Mouse (Mus musculus): ENCODE measurements at regions not wholly inside any gene's neighbourhood (a gene's known extent, or its start where the extent isn't known, plus 50 kb on each side); places are given as distances from the start of the nearest gene placed in this dataset.
A peak's percentile ranks its signal among the peaks of the same experiment; 100 is the strongest.

DNA sequence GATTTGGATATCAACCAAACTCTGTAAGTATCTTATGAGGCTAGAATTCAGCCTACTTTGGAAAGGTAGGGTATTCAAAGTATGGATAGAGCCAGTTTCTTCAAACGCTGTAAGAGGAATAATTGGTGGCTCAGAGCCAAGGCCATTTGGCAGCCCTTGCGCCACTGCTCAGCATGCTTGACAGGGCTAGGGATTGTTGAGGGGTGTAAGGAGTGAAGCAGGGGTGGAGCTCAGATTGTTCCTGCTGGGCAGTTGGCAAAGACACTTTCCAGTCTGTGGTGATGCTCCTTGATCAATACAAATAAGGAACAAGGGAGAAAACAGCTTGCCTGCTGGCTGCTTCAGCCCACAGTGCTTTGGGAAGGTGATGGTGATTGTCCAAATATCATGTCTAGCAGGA is 181.9 kb downstream of the Kcna5 start:
- peak; percentile 69 for DNase-seq

- DNase-seq: no peak
These were observed 183.8 kb upstream of the Ntf3 start for GRCm38 (mm10) chr6:126350476-126350875.

GRCm38 (mm10) chr6:126349905-126350304 is 183.2 kb upstream of the Ntf3 start:
- DNase-seq: peak; percentile 38

- DNase-seq: no peak
These were observed 178.5 kb upstream of the Ntf3 start for GRCm38 (mm10) chr6:126345221-126345620.

GRCm38 (mm10) chr6:126340098-126340610 is 173.4 kb upstream of the Ntf3 start:
- peak; percentile 84 for DNase-seq

- peak; percentile 24 for DNase-seq
These were observed 171.0 kb upstream of the Ntf3 start for GRCm38 (mm10) chr6:126337711-126338110.

DNA sequence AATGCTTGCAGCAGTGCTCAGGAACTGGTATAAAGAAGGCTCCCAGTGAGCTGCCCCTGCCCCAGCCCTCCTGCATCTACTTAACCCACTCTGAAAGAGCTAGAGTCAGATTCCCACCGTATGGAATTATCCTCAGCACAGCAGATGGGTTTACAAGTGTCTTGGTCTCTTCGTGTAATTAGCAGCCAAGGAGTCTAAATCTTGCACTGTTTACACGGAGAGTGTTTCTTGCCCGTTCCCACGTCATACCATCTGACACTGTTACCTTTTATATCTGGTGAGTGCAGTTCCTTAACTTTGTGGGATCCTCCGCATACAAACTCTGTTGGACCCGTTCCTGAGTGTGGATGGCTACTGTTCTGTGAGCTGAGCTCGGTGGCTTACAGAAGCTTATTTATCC is 167.5 kb upstream of the Ntf3 start:
- DNase-seq: no peak

DNA sequence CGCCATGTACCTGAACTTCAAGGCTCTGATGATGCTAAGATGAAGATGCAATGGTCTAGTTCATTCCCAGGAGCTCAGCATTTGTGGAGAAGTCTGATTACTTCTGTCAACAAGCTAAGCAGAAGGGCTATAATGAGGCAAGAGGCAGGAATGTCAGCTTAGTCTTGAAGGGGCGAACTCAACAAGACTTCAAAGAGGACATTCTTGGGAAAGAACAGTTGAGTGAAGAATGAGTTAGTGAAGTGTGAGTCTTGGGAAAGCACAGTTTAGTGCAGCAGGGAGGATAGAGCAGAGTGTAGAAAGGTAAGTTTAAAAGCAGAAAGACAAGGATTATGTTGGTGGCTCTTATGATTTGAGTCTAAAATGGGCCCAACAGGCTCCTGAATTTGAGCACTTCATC is 160.5 kb upstream of the Ntf3 start:
- no peak for DNase-seq

DNA sequence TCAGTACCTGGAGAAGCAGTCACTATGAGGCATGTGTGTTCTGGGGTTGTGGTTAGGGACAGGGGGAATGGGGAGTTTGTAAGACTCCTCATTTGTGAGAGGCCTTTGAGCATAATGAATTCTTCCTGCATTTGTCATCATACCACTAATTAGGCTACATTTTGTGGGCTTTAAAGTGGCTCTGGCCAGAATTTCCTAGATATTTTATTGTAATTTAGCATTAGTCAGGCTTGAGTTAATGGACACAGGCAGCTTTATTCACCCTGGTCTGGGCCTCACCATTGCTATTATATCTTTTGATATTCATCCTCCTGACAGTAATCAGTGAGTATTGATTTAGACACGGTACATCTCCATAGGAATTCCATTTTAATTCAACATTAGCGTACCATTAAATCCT is 151.8 kb upstream of the Ntf3 start:
- DNase-seq: no peak

- DNase-seq: no peak
These were observed 144.2 kb upstream of the Ntf3 start for GRCm38 (mm10) chr6:126310786-126311480.

- DNase-seq: peak; percentile 4
These were observed 136.4 kb upstream of the Ntf3 start for GRCm38 (mm10) chr6:126303086-126303485.

DNA sequence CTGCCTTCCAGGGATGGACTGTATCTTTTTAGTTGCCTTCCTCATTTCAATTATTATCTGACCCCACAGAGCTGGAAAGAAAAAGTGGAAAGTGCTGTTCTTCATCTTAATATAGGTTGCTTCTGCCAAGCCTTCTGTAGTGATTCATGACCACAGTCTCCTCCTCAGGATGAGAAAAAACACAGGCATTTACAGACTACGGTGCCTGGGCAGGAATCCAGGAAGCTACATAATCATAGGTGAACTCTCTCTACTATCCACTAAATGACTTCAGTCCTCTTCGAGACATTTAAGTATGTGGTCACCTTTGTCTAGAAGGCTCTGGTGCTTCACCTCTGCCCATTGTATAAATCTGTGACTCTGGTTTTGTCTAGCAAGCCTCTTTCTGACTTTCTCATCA is 124.9 kb upstream of the Ntf3 start:
- no peak for DNase-seq

GRCm38 (mm10) chr6:126287166-126287565 is 120.5 kb upstream of the Ntf3 start:
- no peak for DNase-seq

DNA sequence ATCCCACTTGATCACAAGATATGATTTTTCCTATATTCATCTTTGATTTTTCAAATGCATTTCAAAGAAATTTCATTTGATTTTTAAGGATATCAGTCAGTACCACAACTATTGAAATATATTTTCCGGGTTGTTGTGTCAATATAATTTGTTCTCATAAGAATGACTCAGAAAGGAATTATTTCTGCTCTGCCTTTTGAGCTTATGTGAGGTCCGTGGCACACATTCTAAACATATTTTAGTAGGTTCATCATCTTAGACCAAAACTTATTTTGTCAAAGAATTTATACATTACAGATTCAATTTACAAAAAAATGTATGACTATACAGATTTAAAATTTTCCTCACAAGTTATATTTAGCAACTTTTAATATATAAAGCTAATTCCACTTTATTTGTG is 119.5 kb upstream of the Ntf3 start:
- no peak for DNase-seq

DNA sequence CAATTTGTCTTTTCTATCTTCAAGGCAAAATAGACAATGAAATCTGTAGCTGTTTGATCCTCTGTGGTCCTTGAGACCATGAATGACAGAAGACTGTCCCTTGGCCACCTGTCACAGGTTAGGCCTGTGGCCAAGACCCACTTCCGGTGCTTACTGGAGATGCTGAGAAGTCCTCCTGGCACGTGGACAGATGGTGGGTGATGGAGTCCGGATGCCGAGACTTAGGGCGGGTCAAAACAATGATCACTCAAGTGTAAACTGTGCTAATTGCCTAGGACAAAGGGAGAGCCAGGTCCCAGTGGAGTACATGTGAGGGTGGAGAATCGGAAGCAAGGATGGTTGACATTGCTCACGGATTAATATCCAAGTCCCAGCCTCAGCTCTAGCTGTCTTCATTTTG is 117.7 kb upstream of the Ntf3 start:
- peak; percentile 22 for DNase-seq

DNA sequence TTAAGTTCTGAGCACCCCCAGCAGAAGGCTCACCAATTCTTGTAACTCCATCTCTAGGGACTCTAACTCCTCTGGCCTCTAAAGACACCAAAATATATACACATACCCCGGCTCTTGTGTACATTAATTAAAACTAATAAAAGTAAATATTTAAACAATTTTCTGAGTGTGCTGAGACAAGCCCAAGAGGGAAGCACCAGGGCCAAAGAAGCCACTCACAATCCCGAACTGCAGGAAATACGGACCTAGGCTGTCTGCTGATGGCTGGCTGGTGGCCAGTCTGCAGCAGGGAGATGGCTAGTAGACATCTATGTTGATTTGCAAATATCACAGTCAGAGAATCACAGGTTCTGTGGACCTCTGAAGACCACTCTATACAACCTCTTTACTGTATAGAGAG is 113.6 kb upstream of the Ntf3 start:
- no peak for DNase-seq

DNA sequence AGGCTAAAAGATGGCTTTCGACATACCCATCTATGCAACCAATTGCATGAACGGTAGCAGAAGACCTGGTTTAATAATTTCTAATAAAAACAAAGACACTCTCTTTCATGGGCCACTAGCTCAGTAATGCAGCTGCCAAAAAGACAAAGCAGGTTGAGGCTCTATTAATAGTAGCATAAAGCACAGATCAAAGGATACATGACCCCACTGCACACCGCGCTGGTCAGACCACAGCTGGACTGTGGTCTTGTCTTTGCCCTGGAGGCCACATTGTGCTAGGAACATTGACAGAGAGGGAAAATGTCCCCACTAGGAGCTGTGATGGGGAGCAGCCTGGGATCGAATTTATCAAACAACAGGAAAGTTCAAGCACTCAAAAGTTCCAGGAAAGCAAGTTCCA is 79.3 kb upstream of the Ntf3 start:
- no peak for DNase-seq

GRCm38 (mm10) chr6:126245431-126245830 is 78.7 kb upstream of the Ntf3 start:
- no peak for DNase-seq

DNA sequence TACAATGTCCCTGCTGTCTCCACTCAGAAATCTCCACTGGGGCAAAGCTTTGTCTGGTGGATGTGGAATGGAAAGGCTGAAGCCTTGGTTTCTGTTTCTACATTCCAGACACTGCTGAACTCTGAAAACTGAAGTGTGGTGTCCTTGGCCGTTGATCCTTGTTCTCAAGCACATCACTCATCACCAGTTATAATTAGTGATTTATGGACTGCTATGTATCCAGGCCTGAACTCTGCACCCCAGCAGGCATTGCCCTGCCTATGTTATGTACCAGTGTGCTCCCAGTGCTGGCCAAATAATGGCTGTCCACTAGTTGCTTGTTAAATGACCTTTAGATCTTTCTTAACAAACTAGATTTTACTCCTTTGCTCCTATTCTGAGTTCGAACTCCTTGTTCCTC is 75.6 kb upstream of the Ntf3 start:
- no peak for DNase-seq

- no peak for DNase-seq
These were observed 73.5 kb upstream of the Ntf3 start for GRCm38 (mm10) chr6:126240256-126240655.
